Mouse (Mus musculus) G1E-ER4 (cell line): Measurements from ENCODE around the gene Vmn2r96. TPM values are rescaled to one million over a fixed set of nuclear protein-coding genes. Genes with fewer than 3 reads are reported as not detected.
"Not testable (repeated sequence)": the region's sequence is repeated elsewhere in the genome, so short reads cannot be mapped to it uniquely, and the experiment has no call there.

Experiments
- GATA1 ChIP-seq: IDR thresholded peaks from one replicate; pipeline ENCODE4 v1.8.0; 2012; ENCODE audit warnings: low read length, inconsistent platforms
- polyA plus RNA-seq: library from polyadenylated mRNA; stranded (reverse); fragments of >175 nt; gene quantifications from 2 replicates; pipeline ENCODE4 v1.2.3, GENCODE M21; 2012

Vmn2r96 gene
- polyA plus RNA-seq: not detected in 2 replicates

DNA sequence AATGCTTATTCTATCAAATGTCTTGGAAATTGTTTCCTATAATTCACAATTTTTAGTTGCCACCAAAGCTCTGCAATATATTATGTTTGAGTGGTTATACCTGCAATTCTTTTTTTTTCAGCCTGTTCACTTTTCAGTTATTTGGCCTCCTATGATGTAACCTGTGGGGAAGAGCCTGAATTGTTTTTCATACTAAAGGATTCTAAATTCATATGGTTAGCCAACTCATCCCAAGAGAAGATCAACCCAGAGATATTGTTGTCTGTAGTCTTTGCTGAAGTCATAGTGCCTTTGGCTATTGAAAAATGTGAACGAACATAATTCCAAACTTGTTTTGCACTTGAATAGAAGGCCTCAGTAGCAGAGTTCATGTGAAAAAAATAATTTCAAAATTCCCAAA lies at the start of gene Vmn2r96:
Gene Vmn2r96 (plus strand): TSS at position 301 of the 400 bp plus-strand sequence.
- not testable (repeated sequence) for TF ChIP-seq GATA1

DNA sequence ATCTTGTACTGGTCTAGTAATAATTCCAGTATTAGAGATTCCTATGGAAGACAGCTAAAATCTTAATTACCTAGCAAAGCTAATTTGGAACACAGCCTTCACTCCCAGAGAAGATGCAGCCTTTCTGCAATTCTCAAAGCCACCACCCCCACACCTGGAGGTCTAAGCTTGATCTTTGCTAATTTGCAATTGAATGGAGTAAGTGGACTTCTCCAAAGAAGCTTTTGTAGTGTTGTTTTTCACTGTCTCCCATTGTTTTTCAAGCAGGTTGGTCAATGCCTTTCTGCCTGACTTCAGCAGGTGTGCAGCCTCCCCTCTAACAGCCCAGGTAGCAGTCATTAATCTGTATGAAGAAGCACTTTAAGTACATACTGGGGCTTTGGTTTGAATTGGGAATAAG lies 49.6 kb upstream of the Vmn2r96 start:
- no peak for TF ChIP-seq GATA1

DNA sequence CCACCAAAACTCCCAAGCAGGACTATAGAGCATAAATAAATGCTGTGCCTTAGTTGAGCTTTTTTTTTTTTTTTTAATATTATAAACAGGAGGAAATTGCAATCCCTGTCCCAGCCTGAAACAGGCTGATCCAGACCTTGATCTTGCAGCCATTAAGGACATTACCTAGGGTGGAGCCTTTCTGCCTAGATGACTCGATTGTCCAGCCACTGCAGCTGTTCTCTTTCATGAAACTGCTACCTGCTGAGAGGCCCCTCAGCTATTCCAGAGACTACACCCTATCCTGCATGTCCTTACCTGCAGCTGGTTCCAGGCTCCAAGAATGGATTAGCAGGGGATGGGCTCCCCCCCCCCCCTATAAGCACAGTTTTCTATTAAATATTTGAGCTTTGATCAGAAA lies 49.0 kb upstream of the Vmn2r96 start:
- no peak for TF ChIP-seq GATA1

DNA sequence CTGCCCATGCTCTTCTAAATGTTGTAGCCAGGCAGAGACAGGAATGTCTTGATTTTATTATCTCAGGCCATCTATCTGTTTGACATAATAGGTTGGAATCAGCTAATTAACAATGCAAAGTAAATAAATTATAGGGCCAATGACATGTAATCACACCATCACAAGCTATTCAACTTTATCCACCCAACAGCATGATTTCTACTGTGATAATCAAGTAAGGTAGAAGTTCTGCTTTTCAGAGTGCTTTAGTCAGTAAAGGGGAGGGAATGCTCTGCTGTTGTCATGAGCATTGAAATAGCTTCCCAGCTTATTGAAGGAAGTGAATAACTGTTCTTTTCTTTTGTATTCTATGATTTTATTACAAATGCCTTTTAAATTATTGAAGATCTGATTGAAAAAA lies 53.6 kb downstream of the Vmn2r96 start:
- TF ChIP-seq GATA1: no peak

Other genes starting within 250 kb of the Vmn2r96 start
- not detected in 2 replicates for gene Vmn2r95, start 149.1 kb upstream of the Vmn2r96 start, polyA plus RNA-seq